Mouse (Mus musculus) ES-E14 (cell line): ENCODE measurements at regions not wholly inside any gene's neighbourhood (a gene's known extent, or its start where the extent isn't known, plus 50 kb on each side); places are given as distances from the start of the nearest gene placed in this dataset.

ENCODE experiments used
- DNase-seq: peaks from one replicate; pipeline ENCODE4 v3.0.0-alpha.2; 2013; ENCODE audit warnings: low read depth, low spot score
- H3K27ac ChIP-seq: 2 replicates; pipeline ENCODE4 v1.5.1; 2012; ENCODE audit warnings: low read depth, mild to moderate bottlenecking, low read length, moderate library complexity, mixed read lengths; ENCODE audit not compliant: poor library complexity, insufficient read depth, severe bottlenecking
- H3K36me3 ChIP-seq: 2 replicates; pipeline ENCODE4 v1.6.1; 2012; ENCODE audit warnings: mild to moderate bottlenecking, low read length, moderate library complexity, mixed read lengths; ENCODE audit not compliant: control insufficient read depth, poor library complexity, insufficient read depth, severe bottlenecking
- H3K4me1 ChIP-seq, 2 experiments: fragments of 150-350 bp in 1 of 2; sonication (generic) in 1 of 2; 2 replicates each; pipeline ENCODE4 v1.6.1; 2012; ENCODE audit warnings: low read length in 2 of 2, mild to moderate bottlenecking in 1 of 2, mixed read lengths in 1 of 2; ENCODE audit not compliant: control insufficient read depth in 2 of 2, insufficient read depth in 2 of 2, poor library complexity in 1 of 2
- H3K4me3 ChIP-seq, 2 experiments: fragments of 150-350 bp in 1 of 2; sonication (generic) in 1 of 2; 2 replicates each; pipeline ENCODE4 v1.5.1; 2012; ENCODE audit warnings: low read length in 2 of 2, low read depth in 1 of 2, mild to moderate bottlenecking in 1 of 2, mixed read lengths in 1 of 2; ENCODE audit not compliant: insufficient read depth in 1 of 2, poor library complexity in 1 of 2, severe bottlenecking in 1 of 2
- H3K9ac ChIP-seq: 2 replicates; pipeline ENCODE4 v1.6.1; 2012; ENCODE audit warnings: low read depth, mild to moderate bottlenecking, low read length, mixed read lengths; ENCODE audit not compliant: poor library complexity, insufficient read depth, severe bottlenecking
- H3K9me3 ChIP-seq: fragments of 150-350 bp; sonication (generic); 2 replicates; pipeline ENCODE4 v1.6.1; 2012; ENCODE audit warnings: low read depth, mild to moderate bottlenecking, low read length; ENCODE audit not compliant: control insufficient read depth, insufficient read depth
- CHD2 ChIP-seq: IDR thresholded peaks from 2 replicates; pipeline ENCODE4 v1.6.1; 2014; ENCODE audit warnings: mild to moderate bottlenecking, low read depth, low read length, inconsistent platforms
- HCFC1 ChIP-seq: IDR thresholded peaks from 2 replicates; pipeline ENCODE4 v1.6.1; 2012; ENCODE audit warnings: low read length, inconsistent platforms, borderline replicate concordance; ENCODE audit not compliant: insufficient read depth
- MAFK ChIP-seq: IDR thresholded peaks from 2 replicates; pipeline ENCODE4 v1.6.1; 2014; ENCODE audit warnings: mild to moderate bottlenecking, low read depth, low read length, inconsistent platforms; ENCODE audit not compliant: insufficient read depth
- ZC3H11A ChIP-seq: IDR thresholded peaks from 2 replicates; pipeline ENCODE4 v1.6.1; 2012; ENCODE audit warnings: low read depth, mild to moderate bottlenecking, inconsistent platforms, low read length, borderline replicate concordance
- ZNF384 ChIP-seq: IDR thresholded peaks from 2 replicates; pipeline ENCODE4 v1.6.1; 2012; ENCODE audit warnings: low read depth, low read length, inconsistent platforms
- in situ Hi-C, 2 experiments: fragments of 600-800 bp; cut with MboI; formaldehyde crosslinking; loops; one replicate each; pipeline ENCODE4 v1.15.1; 2025; ENCODE audit warnings: low sequenced_read_pairs in 2 of 2, inconsistent platforms in 1 of 2; ENCODE audit not compliant: unreplicated experiment in 2 of 2

DNA sequence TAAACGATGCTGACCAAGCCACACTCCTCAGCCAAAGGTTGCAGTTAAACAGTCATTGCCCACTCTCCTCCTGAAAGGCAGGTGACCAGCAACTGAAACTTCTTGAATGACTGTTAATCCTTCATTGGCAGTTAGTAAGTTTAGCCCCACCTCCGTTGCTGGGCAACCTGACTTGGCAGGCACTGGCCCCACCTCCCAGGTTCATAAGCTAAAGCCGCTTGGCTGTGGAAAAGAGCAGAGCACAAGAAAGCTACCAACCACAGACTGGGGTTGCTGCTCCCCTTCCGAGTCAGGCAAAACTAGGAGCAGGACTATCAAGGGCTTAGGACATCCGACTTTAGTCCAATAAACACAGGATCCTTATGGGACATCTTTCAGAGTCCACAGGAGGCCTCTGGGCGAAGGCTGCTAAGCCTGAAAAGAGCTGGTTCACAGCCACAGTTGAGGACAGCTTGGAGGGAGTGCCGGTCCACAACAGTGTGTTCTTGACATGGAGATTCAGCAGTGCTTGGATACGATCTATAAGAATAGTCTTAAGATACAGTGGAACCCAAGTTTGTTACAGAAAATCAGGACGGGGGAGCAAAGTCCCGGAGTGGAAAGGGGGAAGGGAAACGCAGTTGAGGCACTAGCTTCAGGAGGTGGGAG, 67.7 kb upstream of the Kcnma1 start:
- no peak for DNase-seq
- in situ Hi-C loops = no loop called here
- Histone ChIP-seq H3K9me3 (no peaks in the 10 kb centered on the region), H3K27ac (no peak overlapping the region), H3K4me3 (no peak overlapping the region), H3K4me1 (0 out of 4 replicates have a peak, but pooled peaks cover 0 to 2% of the 10 kb centered on the region in 2 experiments), H3K36me3 (no peaks in the 10 kb centered on the region), H3K9ac (no peak overlapping the region)
- TF ChIP-seq ZC3H11A (no peak), HCFC1 (no peak), MAFK (no peak), ZNF384 (no peak), CHD2 (no peak)

DNA sequence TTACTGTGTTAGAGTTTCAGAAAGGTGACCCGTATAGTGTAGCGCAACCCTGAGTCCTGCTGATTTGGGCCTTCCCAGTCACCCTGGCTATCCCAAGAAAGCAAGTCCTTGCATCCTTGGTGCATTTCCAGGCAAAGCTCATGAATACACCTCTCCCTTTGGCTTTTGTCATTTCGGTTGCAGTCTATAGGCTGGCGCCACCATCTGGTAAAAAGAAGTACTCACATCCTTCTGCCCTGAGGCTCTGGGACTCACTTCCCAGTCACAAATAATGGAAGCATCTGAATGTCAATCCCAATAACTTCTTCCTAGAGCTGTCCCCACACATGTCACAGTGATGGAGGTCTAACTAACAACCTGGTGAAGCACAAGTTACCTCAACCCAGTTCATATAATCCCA, 54.4 kb upstream of the Kcnma1 start:
- no peaks in the 10 kb centered on the region for H3K9me3 ChIP-seq
- in situ Hi-C loops = loop anchor here (10.0 to 25.0 kb wide), 2 partner anchors 216 to 219 kb away; partner anchors contain the start of gene E330034G19Rik (in 1 of the 2)
- DNase-seq = peak; percentile 29
- no peaks in the 10 kb centered on the region for H3K4me1 ChIP-seq
- no peaks in the 10 kb centered on the region for H3K36me3 ChIP-seq
- no peak overlapping the region for H3K9ac ChIP-seq
- TF ChIP-seq CHD2 = no peak
- no peak for TF ChIP-seq MAFK
- no peak for TF ChIP-seq HCFC1
- TF ChIP-seq ZNF384 = no peak
- no peak for TF ChIP-seq ZC3H11A
- no peak overlapping the region for H3K27ac ChIP-seq
- no peak overlapping the region for H3K4me3 ChIP-seq

DNA sequence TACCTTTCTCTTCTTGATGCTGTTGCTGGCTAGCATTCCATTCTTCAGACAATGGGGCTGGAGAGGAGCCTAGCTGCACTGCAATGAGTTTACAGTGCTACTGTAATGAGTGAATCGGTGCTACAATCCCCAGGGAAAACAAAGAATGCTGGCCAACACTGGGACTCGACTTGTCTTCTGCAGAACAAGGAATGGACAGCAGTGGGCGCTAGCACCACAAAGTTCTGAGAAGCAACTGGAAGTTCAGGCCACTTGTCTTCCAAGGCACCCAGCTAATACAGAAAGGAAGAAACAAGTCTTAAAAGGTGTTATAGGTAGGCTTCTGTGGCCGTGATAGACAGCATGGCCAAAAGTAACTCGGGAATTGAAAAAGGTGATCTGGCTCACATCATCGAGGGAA, 53.4 kb upstream of the Kcnma1 start:
- no peak overlapping the region for H3K9ac ChIP-seq
- H3K36me3 ChIP-seq = no peaks in the 10 kb centered on the region
- no peak overlapping the region for H3K4me3 ChIP-seq
- H3K9me3 ChIP-seq = no peaks in the 10 kb centered on the region
- no peak overlapping the region for H3K27ac ChIP-seq
- no peaks in the 10 kb centered on the region for H3K4me1 ChIP-seq
- in situ Hi-C loops = loop anchor here (10.0 to 25.0 kb wide), 2 partner anchors 217 to 220 kb away; partner anchors contain the start of gene E330034G19Rik (in 1 of the 2)
- DNase-seq = peak; percentile 66
- TF ChIP-seq ZC3H11A (peak; percentile 64; the same call in 1 of the 2 replicates), MAFK (no peak)

DNA sequence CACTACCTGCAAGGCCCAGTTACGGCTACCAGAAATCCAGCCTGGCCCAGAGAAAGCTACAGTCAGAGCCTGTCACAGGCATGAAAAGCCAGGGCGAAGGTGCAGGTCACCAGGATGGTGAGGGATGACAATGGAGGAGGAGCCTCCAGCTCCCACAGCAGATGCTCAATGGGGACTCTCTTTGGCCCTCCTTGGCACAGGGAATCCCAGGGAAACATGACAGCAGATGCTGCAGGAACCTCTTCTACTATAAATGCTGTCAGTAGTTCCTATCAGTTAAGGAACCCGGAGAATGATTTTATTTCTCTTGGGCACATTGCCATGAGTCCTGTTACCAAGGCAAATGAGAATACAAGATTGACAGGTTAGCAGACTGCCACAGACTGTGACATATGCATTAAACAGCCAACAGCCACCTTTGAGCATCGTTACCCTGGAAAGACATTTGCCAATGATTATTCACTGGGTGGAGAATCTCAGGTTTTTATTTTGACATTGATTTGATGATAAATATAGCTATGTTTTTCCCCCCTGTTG, 51.0 kb upstream of the Kcnma1 start:
- in situ Hi-C loops = loop anchor here (10.0 to 25.0 kb wide), 2 partner anchors 220 to 222 kb away; partner anchors contain the start of gene E330034G19Rik (in 1 of the 2)
- H3K4me3 ChIP-seq = no peak overlapping the region
- no peaks in the 10 kb centered on the region for H3K9me3 ChIP-seq
- H3K4me1 ChIP-seq = no peaks in the 10 kb centered on the region
- H3K27ac ChIP-seq = no peak overlapping the region
- no peak for TF ChIP-seq MAFK
- no peak for TF ChIP-seq CHD2
- DNase-seq = no peak
- H3K9ac ChIP-seq = no peak overlapping the region
- H3K36me3 ChIP-seq = no peaks in the 10 kb centered on the region
